Mouse (Mus musculus) left cerebral cortex, postnatal 10 days (tissue): ENCODE data around the gene Adam17. TPM values are rescaled to one million over a fixed set of nuclear protein-coding genes. Genes with fewer than 3 reads are reported as not detected.

Experiments used
- DNase-seq, 2 experiments: peaks; one replicate each; pipeline ENCODE4 v3.0.0; 2021 to 2022; ENCODE audit warnings: low spot score in 2 of 2, mixed read lengths in 1 of 2; ENCODE audit errors: extremely low spot score in 1 of 2
- intact Hi-C: fragments of 180-260 bp; cut with DNase I; formaldehyde crosslinking; loops from one replicate; pipeline ENCODE4 v1.15.1; 2025
- total RNA-seq, 2 experiments: library from RNA; stranded (reverse); gene quantifications; 2 replicates each; pipeline ENCODE4 v1.2.3; 2021

Adam17 gene
- total RNA-seq, 2 experiments from 2014 or later, result 17.4 to 20.5 TPM

GRCm38 (mm10) chr12:21364624-21365435 is 8.6 kb downstream of the Adam17 start:
- no peak for DNase-seq
- intact Hi-C loops, result no loop called here

- intact Hi-C loops, result no loop called here
- DNase-seq, result no peak
Observed at GRCm38 (mm10) chr12:21363195-21363594, 10.2 kb downstream of the Adam17 start.

DNA sequence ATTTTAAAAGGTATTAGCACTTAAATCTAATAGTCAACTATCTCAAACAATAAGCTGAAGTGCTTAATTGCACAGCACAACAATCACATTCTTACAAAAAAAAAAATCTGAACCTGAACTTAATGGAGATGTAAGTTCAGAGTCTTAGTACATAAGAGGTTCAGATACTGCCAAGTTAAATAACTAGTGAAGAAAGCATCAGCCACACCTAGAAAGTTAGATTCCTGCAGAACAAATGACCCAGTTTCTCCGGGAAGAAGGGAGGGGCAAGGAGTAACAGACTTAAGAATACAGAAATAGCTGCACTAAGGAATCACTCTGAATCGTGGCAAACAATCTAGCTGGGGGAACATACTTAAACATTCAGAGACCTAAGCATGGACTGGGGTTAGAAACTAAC is 10.7 kb downstream of the Adam17 start:
- intact Hi-C loops, result no loop called here
- no peak for DNase-seq

- no peak for DNase-seq
- intact Hi-C loops, result no loop called here
Observed at GRCm38 (mm10) chr12:21353681-21354080, 19.8 kb downstream of the Adam17 start.

GRCm38 (mm10) chr12:21350113-21350876 is 23.1 kb downstream of the Adam17 start:
- intact Hi-C loops, result no loop called here
- DNase-seq, result no peak

DNA sequence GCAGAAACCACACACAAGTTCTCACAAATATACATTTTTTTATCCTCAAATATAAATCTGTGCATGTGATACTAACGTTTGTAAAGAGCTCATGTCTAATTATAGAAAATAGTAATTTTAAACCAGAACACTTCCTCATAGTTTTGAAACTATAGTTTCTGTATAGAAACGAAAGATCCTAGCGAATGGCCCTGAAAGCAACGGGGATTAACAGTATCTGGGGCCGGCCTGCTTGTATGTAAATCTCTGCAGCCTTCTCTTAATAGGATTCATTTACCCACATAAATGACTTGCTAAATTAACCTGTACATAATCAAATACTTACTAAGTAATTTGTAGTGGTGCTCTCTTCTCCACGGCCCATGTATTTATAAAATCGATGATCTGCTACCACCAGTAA is 26.5 kb downstream of the Adam17 start:
- no peak for DNase-seq
- intact Hi-C loops, result no loop called here

GRCm38 (mm10) chr12:21340674-21341073 is 32.8 kb downstream of the Adam17 start:
- DNase-seq, result no peak
- intact Hi-C loops, result no loop called here

DNA sequence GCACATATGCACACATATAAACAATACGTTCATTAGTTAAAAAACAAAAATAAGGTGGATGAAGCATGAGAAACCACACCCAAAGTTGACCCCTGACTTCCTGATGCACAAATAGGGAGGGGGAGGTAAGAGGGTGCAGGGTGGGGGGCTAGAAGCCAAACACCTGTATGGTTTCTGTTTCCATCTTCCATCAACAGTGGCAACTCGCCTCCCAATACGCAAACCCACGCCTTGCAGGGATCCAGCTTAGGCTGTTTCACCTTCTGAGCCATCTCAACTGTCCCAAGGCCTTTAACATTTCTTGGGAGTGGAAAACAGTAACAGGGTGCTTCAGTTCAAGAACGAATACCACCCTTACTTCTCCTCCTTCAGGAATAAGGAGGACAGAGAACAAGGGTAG is 36.3 kb downstream of the Adam17 start:
- no peak for DNase-seq

GRCm38 (mm10) chr12:21335869-21336268 is 37.6 kb downstream of the Adam17 start:
- DNase-seq, result peak; percentile 45 to 50
- intact Hi-C loops, result no loop called here

More for the DNA sequence above, 36.3 kb downstream of the Adam17 start:
- intact Hi-C loops, result no loop called here

DNA sequence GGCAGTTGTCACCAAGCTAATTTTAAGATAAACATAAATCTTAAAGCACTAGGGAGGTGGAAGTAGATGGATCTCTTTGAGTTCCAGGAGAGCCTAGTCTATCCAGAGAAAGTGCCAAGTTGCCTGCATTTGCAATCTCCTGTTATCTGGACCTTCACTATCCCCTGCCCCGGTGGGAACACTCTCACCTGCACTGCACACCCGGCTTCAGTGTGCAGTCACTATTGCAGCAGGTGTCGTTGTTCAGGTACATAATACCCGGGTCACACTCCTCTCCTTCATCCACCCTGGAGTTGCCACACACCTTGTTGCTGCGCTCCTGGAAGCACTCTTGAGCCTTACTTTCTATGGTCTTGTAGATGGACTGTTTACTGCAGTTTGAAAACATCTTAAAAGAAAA is 39.7 kb downstream of the Adam17 start:
- intact Hi-C loops, result no loop called here
- no peak for DNase-seq

DNA sequence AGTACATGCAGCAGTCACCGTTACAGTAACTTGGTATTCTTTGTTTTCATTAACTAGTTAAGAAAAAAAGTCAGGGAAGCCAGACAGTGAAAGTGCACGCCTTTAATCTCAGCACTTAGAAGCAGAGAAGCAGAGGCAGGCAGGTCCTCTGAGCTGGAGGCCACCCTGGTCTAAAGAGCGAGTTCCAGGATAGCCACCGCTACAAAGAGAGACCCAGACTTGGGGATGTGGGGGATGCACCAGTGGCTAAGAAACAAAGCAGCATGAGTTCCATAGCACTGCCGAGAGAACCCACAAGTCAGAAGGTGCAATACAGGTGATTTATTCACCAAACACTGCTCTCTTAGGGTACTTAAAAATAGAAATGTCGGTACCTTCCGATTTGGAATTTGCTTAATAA is 40.4 kb downstream of the Adam17 start:
- DNase-seq, result no peak
- intact Hi-C loops, result no loop called here

DNA sequence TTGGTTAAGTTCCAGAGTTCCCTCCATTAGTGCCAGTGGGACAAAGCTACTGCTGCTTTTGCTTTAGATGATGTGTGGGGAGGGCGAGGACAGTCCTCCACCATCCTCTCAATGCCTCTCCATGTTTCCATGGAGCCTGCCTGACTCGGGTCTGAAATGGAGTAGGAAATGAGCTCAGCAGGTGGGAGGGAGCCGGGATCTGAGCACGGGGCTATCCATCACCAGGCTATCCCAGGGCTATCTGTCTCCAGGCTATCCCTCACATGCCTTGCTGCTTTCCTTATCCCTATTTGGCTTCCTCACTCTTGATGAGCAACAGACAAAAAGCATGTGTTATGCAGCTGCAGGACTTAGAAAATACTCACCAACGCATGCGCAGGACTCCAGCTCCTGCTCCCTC is 41.7 kb downstream of the Adam17 start:
- DNase-seq, result no peak

GRCm38 (mm10) chr12:21330961-21331576 is 42.4 kb downstream of the Adam17 start:
- intact Hi-C loops, result no loop called here
- DNase-seq, result peak; percentile 31 to 57

More for the DNA sequence above, 41.7 kb downstream of the Adam17 start:
- intact Hi-C loops, result no loop called here

DNA sequence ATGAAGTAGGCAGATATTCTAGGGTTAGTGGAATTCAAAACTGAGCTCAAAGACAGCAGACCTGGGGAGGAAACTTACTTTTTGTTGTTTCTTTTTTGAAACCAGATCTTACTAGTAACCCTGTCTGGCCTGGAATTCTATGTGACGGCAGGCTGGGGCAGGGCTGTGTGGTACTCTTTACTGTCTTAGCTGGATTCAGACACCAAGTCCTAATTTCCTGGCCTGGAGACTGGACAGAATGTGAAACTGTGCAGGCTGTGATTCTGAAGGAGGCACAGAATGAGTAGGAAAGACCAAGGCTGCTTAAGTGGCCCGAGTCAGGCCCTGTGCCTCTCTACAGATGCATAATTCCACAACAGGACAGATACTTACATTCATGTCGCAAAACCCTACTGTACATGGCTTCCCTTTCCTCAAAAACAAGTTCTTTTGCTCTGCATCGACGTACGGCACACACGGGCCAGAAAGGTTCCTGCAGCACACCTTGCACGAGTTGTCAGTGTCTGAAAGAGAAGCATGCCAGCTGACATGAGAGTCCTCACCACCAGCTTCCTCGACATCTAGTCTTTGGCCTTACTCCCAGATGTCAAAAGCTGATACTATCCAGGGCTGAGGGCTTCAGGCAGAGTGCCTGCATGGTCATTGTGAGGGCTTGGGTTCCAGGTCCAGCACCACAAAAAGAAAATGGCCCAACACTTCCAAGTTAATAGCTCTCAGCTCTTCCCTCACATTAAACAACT is 43.6 kb downstream of the Adam17 start:
- intact Hi-C loops, result no loop called here
- no peak for DNase-seq

- intact Hi-C loops, result no loop called here
- no peak for DNase-seq
Observed at GRCm38 (mm10) chr12:21326325-21326724, 47.1 kb downstream of the Adam17 start.

GRCm38 (mm10) chr12:21325266-21325665 is 48.2 kb downstream of the Adam17 start:
- intact Hi-C loops, result no loop called here
- no peak for DNase-seq

GRCm38 (mm10) chr12:21324101-21324500 is 49.3 kb downstream of the Adam17 start:
- DNase-seq, result no peak
- intact Hi-C loops, result no loop called here

- no peak for DNase-seq
- intact Hi-C loops, result no loop called here
Observed at GRCm38 (mm10) chr12:21322856-21323255, 50.6 kb downstream of the Adam17 start.

- no peak for DNase-seq
- intact Hi-C loops, result no loop called here
Observed at GRCm38 (mm10) chr12:21322296-21322695, 51.1 kb downstream of the Adam17 start.
